Mouse (Mus musculus) neutrophil, adult 83 days (primary cell): Measurements from ENCODE around the gene Slamf7. TPM values are rescaled to one million over a fixed set of nuclear protein-coding genes. Genes with fewer than 3 reads are reported as not detected.

ENCODE experiments used
- total RNA-seq, 2 experiments: library from RNA; stranded (reverse); gene quantifications; one replicate each; pipeline ENCODE4 v1.2.4; 2023

Gene Slamf7
- total RNA-seq: 1 to 10 TPM; 2.5 to 2.7 TPM

GRCm38 (mm10) chr1:171652734-171653133 is at the start of gene Slamf7:
Slamf7 (minus strand) TSS chr1:171653035.

GRCm38 (mm10) chr1:171681531-171682299 is 28.9 kb upstream of the Slamf7 start, which contains the start of gene Cd48:
Cd48 (plus strand) TSS chr1:171682009.

GRCm38 (mm10) chr1:171607176-171607575 is 45.7 kb downstream of the Slamf7 start, which contains the start of gene Ly9:
Ly9 (minus strand) TSS chr1:171607410.

Other genes with a start within 250 kb of the Slamf7 start
- 10 to 100 TPM; 77.5 to 86.2 TPM for gene Usf1, start 241.7 kb downstream of the Slamf7 start, total RNA-seq
- 1 to 10 TPM; 4.2 to 10.0 TPM for gene Tstd1, start 234.2 kb downstream of the Slamf7 start, total RNA-seq
- 1 to 10 TPM in 1 of 2 experiments, under 1 TPM in 1; 0.18 to 1.3 TPM for gene F11r, start 215.5 kb downstream of the Slamf7 start, total RNA-seq
- 1 to 10 TPM; 3.3 to 5.0 TPM for gene Alyref2, start 149.6 kb downstream of the Slamf7 start, total RNA-seq
- not detected for gene Itln1, start 117.7 kb downstream of the Slamf7 start, total RNA-seq
- gene Cd244a, start 93.8 kb downstream of the Slamf7 start, total RNA-seq: 10 to 100 TPM in 1 of 2 experiments, 1 to 10 TPM in 1; 7.8 to 14.4 TPM
- 10 to 100 TPM; 16.6 to 22.7 TPM for gene Ly9, start 45.6 kb downstream of the Slamf7 start, total RNA-seq
- gene Cd48, start 29.0 kb upstream of the Slamf7 start, total RNA-seq: 10 to 100 TPM; 68.5 to 73.3 TPM
- gene Slamf1, start 114.1 kb upstream of the Slamf7 start, total RNA-seq: under 1 TPM; 0.24 to 0.37 TPM
- 100 to 1,000 TPM; 235 to 268 TPM for gene Cd84, start 186.7 kb upstream of the Slamf7 start, total RNA-seq
- gene Gm10521, start 242.6 kb upstream of the Slamf7 start, total RNA-seq: 10 to 100 TPM; 20.3 to 26.5 TPM